Mouse (Mus musculus): ENCODE results near the gene Kdm8.

DNA sequence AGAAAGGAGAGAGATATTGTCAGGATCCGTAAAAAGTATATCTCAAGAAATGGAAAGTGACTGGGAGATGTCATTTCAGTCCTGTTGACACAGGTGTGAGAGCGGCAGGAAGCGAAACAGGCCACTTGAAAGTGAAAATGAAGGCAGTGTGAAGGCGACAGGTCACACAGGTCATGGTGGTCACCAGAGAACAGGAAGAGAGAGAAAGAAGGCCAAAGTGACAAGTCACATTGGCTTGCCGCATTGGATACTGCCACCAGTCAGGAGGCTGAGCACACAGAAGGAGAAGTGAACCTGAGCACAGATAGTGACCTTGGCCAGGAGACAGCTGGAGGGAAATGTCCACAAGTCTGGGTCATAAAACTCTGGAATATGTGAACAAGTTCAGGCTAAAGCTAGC, 67.0 kb downstream of the Kdm8 start:
- TF ChIP-seq POLR2A (IDR thresholded peaks at IDR 0.05; ENCODE audit: control insufficient read depth, low read depth, low read length) (no peak), CTCF (IDR thresholded peaks at IDR 0.05; ENCODE audit: control insufficient read depth, insufficient read depth, insufficient replicate concordance, low read depth, low read length) (no peak)

Data from testis, adult 2 months (tissue).